Mouse (Mus musculus) bone marrow macrophage, adult 2 months (primary cell): Measurements from ENCODE around the gene Hapln1. TPM values are rescaled to one million over a fixed set of nuclear protein-coding genes. Genes with fewer than 3 reads are reported as not detected.

Experiments used
- H3K27ac ChIP-seq: 2 replicates; pipeline ENCODE4 v1.5.1; 2012; ENCODE audit warnings: low read depth, low read length; ENCODE audit not compliant: insufficient read depth
- H3K4me1 ChIP-seq: 2 replicates; pipeline ENCODE4 v1.6.1; 2012; ENCODE audit warnings: low read length; ENCODE audit not compliant: control insufficient read depth, insufficient read depth
- H3K4me3 ChIP-seq: 2 replicates; pipeline ENCODE4 v1.5.1; 2012; ENCODE audit warnings: mild to moderate bottlenecking, low read length, moderate library complexity; ENCODE audit not compliant: insufficient read depth
- CTCF ChIP-seq: IDR thresholded peaks from 2 replicates; pipeline ENCODE4 v1.5.1; 2012; ENCODE audit warnings: low read depth, mild to moderate bottlenecking, low read length, moderate library complexity
- POLR2A ChIP-seq: IDR thresholded peaks from 2 replicates; pipeline ENCODE4 v1.6.1; 2012; ENCODE audit warnings: mild to moderate bottlenecking, low read depth, low read length, borderline replicate concordance
- polyA plus RNA-seq: library from polyadenylated mRNA; stranded (reverse); fragments of >200 nt; gene quantifications from 2 replicates; pipeline ENCODE4 v1.2.4, GENCODE M21; 2012; ENCODE audit not compliant: missing spikeins, insufficient read depth, insufficient read length

Gene Hapln1
- polyA plus RNA-seq, 1 experiment: not detected

GRCm38 (mm10) chr13:89657046-89657445, 117.5 kb downstream of the Hapln1 start:
- no peak overlapping the region for H3K4me3 ChIP-seq
- H3K27ac ChIP-seq: no peak overlapping the region
- H3K4me1 ChIP-seq: peaks cover 4% of the 10 kb centered on the region
- no peak for TF ChIP-seq CTCF
- no peak for TF ChIP-seq POLR2A

Other genes starting within 250 kb of the Hapln1 start
- 2.2 and 5.2 TPM in 2 replicates for gene Vcan, start 202.7 kb downstream of the Hapln1 start, polyA plus RNA-seq